Mouse (Mus musculus) lung, embryonic 16.5 days (tissue): Measurements from ENCODE around the gene Vmn1r192. TPM values are rescaled to one million over a fixed set of nuclear protein-coding genes. Genes with fewer than 3 reads are reported as not detected.
"Not testable (repeated sequence)": the region's sequence is repeated elsewhere in the genome, so short reads cannot be mapped to it uniquely, and the experiment has no call there.

Source experiments
- ATAC-seq: fragments of 200-750 bp; cut with Nextera tagmentation; 2 replicates; pipeline ENCODE4 v1.8.0; 2017; ENCODE audit warnings: low read depth, mild to moderate bottlenecking, moderate library complexity
- H3K27ac ChIP-seq: fragments of 300-500 bp; sonication (generic); 2 replicates; pipeline ENCODE4 v1.5.1; 2014; ENCODE audit warnings: mild to moderate bottlenecking, control low read depth, low read length
- H3K27me3 ChIP-seq: fragments of 300-500 bp; sonication (generic); 2 replicates; pipeline ENCODE4 v1.6.1; 2014; ENCODE audit warnings: low read depth, low read length, mixed read lengths; ENCODE audit not compliant: control insufficient read depth, insufficient read depth
- H3K36me3 ChIP-seq: fragments of 300-500 bp; sonication (generic); 2 replicates; pipeline ENCODE4 v1.6.1; 2014; ENCODE audit warnings: low read length; ENCODE audit not compliant: control insufficient read depth, insufficient read depth
- H3K4me1 ChIP-seq: fragments of 300-500 bp; sonication (generic); replicated peaks from 2 replicates; pipeline ENCODE4 v1.6.1; 2014; ENCODE audit warnings: low read length, mixed read lengths; ENCODE audit not compliant: control insufficient read depth, insufficient read depth
- H3K4me2 ChIP-seq: fragments of 300-500 bp; sonication (generic); 2 replicates; pipeline ENCODE4 v1.6.1; 2014; ENCODE audit warnings: low read depth, low read length, control low read depth
- H3K4me3 ChIP-seq: fragments of 300-500 bp; sonication (generic); 2 replicates; pipeline ENCODE4 v1.5.1; 2014; ENCODE audit warnings: mild to moderate bottlenecking, low read length, control low read depth
- H3K9ac ChIP-seq: fragments of 300-500 bp; sonication (generic); 2 replicates; pipeline ENCODE4 v1.6.1; 2014; ENCODE audit warnings: low read length, control low read depth
- H3K9me3 ChIP-seq: fragments of 300-500 bp; sonication (generic); 2 replicates; pipeline ENCODE4 v1.6.1; 2016; ENCODE audit warnings: low read length; ENCODE audit not compliant: control insufficient read depth
- WGBS: fragments of 180-500 bp; shearing (Covaris S2); extraction: QIAGEN DNeasy Blood & Tissue Kit; methylation state at CpG from one replicate; pipeline ENCODE4 v1.1.7; 2014; 5-methylcytosine and 5-hydroxymethylcytosine counted together
- polyA plus RNA-seq: library from polyadenylated mRNA; unstranded; fragments of >200 nt; fragmentation: Nextera tagmentation; extraction: Ambion mirVana; gene quantifications from 2 replicates; pipeline ENCODE4 v1.2.1, GENCODE M21; 2015

Gene Vmn1r192
- not detected in 2 replicates for polyA plus RNA-seq

GRCm38 (mm10) chr13:22191041-22191440, at the start of gene Vmn1r192:
Gene Vmn1r192, minus strand, starts transcription at chr13:22191141.
- ATAC-seq = no peak
- Histone ChIP-seq H3K27ac (no peak within 1 kb of the TSS), H3K36me3 (no peaks in the 10 kb centered on the region), H3K27me3 (no peaks in the 10 kb centered on the region), H3K9ac (no peak within 1 kb of the TSS), H3K9me3 (no peaks in the 10 kb centered on the region), H3K4me1 (no peaks in the 10 kb centered on the region), H3K4me3 (no peak within 1 kb of the TSS), H3K4me2 (no peak within 1 kb of the TSS)

GRCm38 (mm10) chr13:22223060-22223459, 32.1 kb upstream of the Vmn1r192 start, which contains the start of gene Vmn1r193:
Gene Vmn1r193, minus strand, starts transcription at chr13:22223160.
- WGBS = 57% methylated on average over 1 of the region's 1 CpGs
- H3K4me2 ChIP-seq = not testable (repeated sequence)

GRCm38 (mm10) chr13:22192756-22193155, 1.8 kb upstream of the Vmn1r192 start:
- not testable (repeated sequence) for H3K36me3 ChIP-seq, ATAC-seq, H3K27me3 ChIP-seq, H3K9ac ChIP-seq, H3K4me2 ChIP-seq, H3K27ac ChIP-seq, H3K4me3 ChIP-seq, H3K9me3 ChIP-seq, H3K4me1 ChIP-seq
- 70% methylated on average over 3 of the region's 3 CpGs for WGBS

More at GRCm38 (mm10) chr13:22223060-22223459, 32.1 kb upstream of the Vmn1r192 start, which contains the start of gene Vmn1r193:
- not testable (repeated sequence) for H3K27me3 ChIP-seq, H3K4me3 ChIP-seq, H3K27ac ChIP-seq, H3K9ac ChIP-seq, H3K4me1 ChIP-seq, H3K9me3 ChIP-seq, ATAC-seq, H3K36me3 ChIP-seq

- H3K27me3 ChIP-seq = no peaks in the 10 kb centered on the region
- no peaks in the 10 kb centered on the region for H3K9me3 ChIP-seq
- no peak for ATAC-seq
- H3K4me3 ChIP-seq = no peak overlapping the region
- no peaks in the 10 kb centered on the region for H3K4me1 ChIP-seq
- H3K9ac ChIP-seq = no peak overlapping the region
- H3K4me2 ChIP-seq = no peak overlapping the region
- no peaks in the 10 kb centered on the region for H3K36me3 ChIP-seq
- no peak overlapping the region for H3K27ac ChIP-seq
- 72% methylated on average over 2 of the region's 2 CpGs for WGBS
Measured at GRCm38 (mm10) chr13:22190385-22190784, 556 bp downstream of the Vmn1r192 start.

GRCm38 (mm10) chr13:22189313-22189712, 1.6 kb downstream of the Vmn1r192 start:
- no peaks in the 10 kb centered on the region for H3K4me1 ChIP-seq
- H3K9ac ChIP-seq = no peak overlapping the region
- WGBS = 22% methylated on average over 2 of the region's 2 CpGs
- no peak overlapping the region for H3K4me2 ChIP-seq
- no peak for ATAC-seq
- H3K36me3 ChIP-seq = no peaks in the 10 kb centered on the region
- no peaks in the 10 kb centered on the region for H3K27me3 ChIP-seq
- H3K27ac ChIP-seq = no peak overlapping the region
- H3K4me3 ChIP-seq = no peak overlapping the region
- no peaks in the 10 kb centered on the region for H3K9me3 ChIP-seq

GRCm38 (mm10) chr13:22183869-22184268, 7.1 kb downstream of the Vmn1r192 start, which contains the start of gene Vmn1r191:
Gene Vmn1r191, minus strand, starts transcription at chr13:22183969.
- Histone ChIP-seq H3K27me3 (no peaks in the 10 kb centered on the region), H3K9me3 (no peaks in the 10 kb centered on the region), H3K4me3 (no peak within 1 kb of the TSS), H3K9ac (no peak within 1 kb of the TSS), H3K27ac (no peak within 1 kb of the TSS), H3K36me3 (no peaks in the 10 kb centered on the region), H3K4me1 (no peaks in the 10 kb centered on the region), H3K4me2 (no peak within 1 kb of the TSS)
- no peak for ATAC-seq
- 73% methylated on average over 1 of the region's 1 CpGs for WGBS

- H3K4me3 ChIP-seq = no peak overlapping the region
- no peaks in the 10 kb centered on the region for H3K36me3 ChIP-seq
- H3K9me3 ChIP-seq = peaks cover 5% of the 10 kb centered on the region
- no peak overlapping the region for H3K27ac ChIP-seq
- no peak for ATAC-seq
- H3K27me3 ChIP-seq = no peaks in the 10 kb centered on the region
- H3K4me2 ChIP-seq = no peak overlapping the region
- no peaks in the 10 kb centered on the region for H3K4me1 ChIP-seq
- 91% methylated on average over 15 of the region's 15 CpGs for WGBS
- H3K9ac ChIP-seq = no peak overlapping the region
Measured at GRCm38 (mm10) chr13:22168416-22168815, 22.5 kb downstream of the Vmn1r192 start.

- not testable (repeated sequence) for H3K4me1 ChIP-seq, H3K27ac ChIP-seq, H3K9me3 ChIP-seq, H3K4me2 ChIP-seq, H3K9ac ChIP-seq, ATAC-seq, H3K36me3 ChIP-seq, H3K4me3 ChIP-seq, H3K27me3 ChIP-seq
- WGBS = 53% methylated on average over 4 of the region's 5 CpGs
Measured at GRCm38 (mm10) chr13:22136495-22137293, 54.2 kb downstream of the Vmn1r192 start.
